Mouse (Mus musculus) brain, embryonic 14.5 days (tissue): Measurements from ENCODE around the gene Srpx2. TPM values are rescaled to one million over a fixed set of nuclear protein-coding genes. Genes with fewer than 3 reads are reported as not detected.

Experiments used
- DNase-seq: peaks from one replicate; pipeline ENCODE4 v3.0.0-alpha.2; 2011; ENCODE audit warnings: low read depth
- CTCF ChIP-seq: fragments of 200-500 bp; IDR thresholded peaks from 2 replicates; pipeline ENCODE4 v1.5.1; 2012; ENCODE audit warnings: inconsistent platforms, mild to moderate bottlenecking, moderate library complexity, borderline replicate concordance; ENCODE audit not compliant: insufficient read depth, insufficient read length; ENCODE audit errors: extremely low read depth
- POLR2A ChIP-seq: fragments of 200-500 bp; IDR thresholded peaks from 2 replicates; pipeline ENCODE4 v1.6.1; 2012; ENCODE audit warnings: mild to moderate bottlenecking, inconsistent platforms, borderline replicate concordance; ENCODE audit not compliant: poor library complexity, insufficient read depth, insufficient read length, severe bottlenecking; ENCODE audit errors: extremely low read depth
- polyA plus RNA-seq: library from polyadenylated mRNA; depleted of rRNA; stranded (reverse); fragments of >200 nt; gene quantifications from 2 replicates; pipeline ENCODE4 v1.2.3, GENCODE M21; 2012; rRNA removed

The Srpx2 gene
- polyA plus RNA-seq, 1 experiment, result 2.1 TPM

DNA sequence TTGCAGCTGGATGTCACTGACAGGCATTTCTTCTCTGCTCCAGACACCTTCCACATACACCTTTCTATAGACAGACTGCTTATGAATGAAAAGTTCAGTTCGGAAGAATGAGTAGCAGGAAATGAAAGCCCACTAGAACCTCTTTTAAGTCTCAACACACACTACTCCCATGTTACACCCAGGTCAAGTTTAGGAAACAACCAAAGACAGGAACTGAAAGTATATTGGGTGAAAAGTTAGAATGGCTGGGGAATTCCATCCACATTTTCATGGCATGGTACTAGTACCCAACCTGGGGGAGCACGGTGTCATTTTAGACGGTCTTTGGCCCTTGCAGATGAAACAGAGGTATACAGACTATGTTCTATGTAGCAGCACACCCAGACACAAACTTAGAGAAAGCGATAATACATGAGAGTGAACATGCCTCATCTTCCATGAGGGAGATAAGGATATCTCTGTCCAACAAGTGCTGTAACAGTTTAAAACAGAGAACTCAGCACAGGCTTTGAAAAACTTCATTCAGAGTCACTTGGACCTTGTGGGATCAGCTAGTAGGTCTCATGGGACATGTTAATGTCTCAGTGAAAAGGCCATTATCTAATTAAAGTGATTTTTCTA lies 28.5 kb downstream of the Srpx2 start:
- TF ChIP-seq CTCF, result no peak
- no peak for TF ChIP-seq POLR2A
- DNase-seq, result no peak

DNA sequence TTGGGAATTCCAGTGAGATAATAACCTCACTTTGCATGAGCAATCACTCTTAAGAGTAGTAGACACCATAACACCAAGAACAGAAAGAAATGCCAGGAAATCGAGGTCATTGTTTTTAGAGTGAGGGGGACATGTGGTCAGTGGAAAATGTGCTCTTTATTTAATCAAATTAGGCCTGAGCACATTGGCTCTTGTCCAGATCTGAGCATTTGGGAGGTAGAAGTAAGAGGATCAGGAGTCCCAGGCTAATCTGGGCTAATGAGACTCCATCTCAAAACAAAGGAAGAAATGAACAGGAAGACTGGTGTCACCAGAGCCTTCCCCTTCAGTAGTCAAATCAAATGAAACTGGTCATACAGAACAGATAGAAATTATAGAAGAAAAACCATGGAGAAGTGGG lies 31.3 kb downstream of the Srpx2 start:
- TF ChIP-seq POLR2A, result no peak
- TF ChIP-seq CTCF, result no peak
- DNase-seq, result peak; percentile 26

DNA sequence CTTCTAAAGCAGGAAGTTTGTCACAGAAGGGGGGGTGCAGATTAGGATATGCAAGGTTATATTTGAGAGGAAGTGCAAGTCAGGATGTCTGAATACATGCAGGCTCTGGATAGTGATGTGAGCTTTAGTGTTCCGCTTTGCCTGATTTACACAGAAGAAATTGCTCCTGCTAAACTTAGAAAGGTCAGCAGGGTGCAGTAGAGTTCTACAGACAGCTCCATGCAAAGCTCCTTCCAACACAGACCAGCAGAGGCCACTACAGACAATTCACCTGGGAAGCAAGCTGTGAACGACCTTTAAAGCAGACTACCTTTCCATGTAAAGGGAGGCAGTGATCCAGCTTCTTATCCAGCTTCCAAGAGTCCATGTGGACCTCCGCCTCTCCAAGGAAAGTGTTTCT lies 39.2 kb downstream of the Srpx2 start:
- TF ChIP-seq POLR2A (no peak), CTCF (peak; percentile 73; the same call in 1 of the 2 replicates)
- DNase-seq, result peak; percentile 81

DNA sequence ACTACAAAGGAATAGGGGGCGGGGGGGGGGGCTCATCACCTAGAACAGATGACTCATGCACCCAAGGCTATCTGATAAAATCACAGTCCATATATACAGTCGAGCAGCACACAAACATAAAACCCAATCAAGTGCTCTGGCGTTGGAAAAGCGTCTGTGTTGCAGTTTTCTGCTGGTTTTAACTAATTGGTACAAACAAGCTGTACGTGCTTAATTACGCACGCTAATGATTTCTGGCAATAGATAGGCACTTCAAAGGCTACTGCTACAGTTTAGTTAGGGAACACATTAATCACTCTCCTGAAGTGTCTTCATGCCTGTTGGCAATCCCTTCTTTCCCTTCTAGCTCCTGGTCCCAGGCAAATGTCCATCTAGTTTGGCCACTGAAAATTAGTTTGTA lies 46.4 kb downstream of the Srpx2 start:
- peak; percentile 77 for DNase-seq
- no peak for TF ChIP-seq POLR2A
- no peak for TF ChIP-seq CTCF

DNA sequence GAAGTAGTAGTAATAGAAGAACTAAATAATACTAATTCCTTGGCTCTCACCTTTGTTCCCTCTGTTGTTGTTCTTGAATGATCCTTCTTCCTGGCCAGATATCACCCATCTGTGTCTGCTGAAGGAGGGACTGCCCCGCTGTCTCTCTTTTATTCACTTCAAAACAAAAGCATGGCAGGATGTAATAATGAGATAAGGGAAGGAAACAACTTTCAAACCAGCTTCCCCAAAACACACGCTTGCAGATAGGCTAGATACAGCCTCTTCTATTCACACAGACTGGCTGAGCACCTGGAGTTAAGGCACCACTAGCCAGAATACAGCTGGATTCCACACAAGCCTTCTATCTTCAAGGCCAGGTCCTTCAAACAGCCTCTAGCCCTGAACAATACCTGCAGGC lies 52.4 kb downstream of the Srpx2 start:
- DNase-seq, result no peak
- TF ChIP-seq CTCF, result no peak
- no peak for TF ChIP-seq POLR2A

DNA sequence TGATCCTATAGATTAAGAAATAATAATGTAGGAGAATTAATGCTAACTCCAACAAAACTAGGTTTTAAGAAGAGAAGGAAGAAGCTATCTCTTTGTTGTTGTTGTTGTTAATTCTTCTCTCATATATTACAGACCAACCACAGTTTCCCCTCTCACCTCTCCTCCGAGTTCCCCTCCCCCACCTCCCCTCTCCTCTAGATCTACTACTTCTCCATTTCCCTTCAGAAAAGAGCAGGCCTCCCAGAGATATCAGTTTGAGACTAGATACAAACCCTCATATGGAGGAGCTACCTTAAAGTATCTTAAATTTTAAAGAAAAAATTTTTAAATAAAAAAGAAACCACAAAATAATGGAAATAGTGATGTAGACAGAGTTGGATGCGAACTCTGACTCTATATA lies 56.4 kb downstream of the Srpx2 start:
- TF ChIP-seq POLR2A (no peak), CTCF (no peak)
- no peak for DNase-seq

DNA sequence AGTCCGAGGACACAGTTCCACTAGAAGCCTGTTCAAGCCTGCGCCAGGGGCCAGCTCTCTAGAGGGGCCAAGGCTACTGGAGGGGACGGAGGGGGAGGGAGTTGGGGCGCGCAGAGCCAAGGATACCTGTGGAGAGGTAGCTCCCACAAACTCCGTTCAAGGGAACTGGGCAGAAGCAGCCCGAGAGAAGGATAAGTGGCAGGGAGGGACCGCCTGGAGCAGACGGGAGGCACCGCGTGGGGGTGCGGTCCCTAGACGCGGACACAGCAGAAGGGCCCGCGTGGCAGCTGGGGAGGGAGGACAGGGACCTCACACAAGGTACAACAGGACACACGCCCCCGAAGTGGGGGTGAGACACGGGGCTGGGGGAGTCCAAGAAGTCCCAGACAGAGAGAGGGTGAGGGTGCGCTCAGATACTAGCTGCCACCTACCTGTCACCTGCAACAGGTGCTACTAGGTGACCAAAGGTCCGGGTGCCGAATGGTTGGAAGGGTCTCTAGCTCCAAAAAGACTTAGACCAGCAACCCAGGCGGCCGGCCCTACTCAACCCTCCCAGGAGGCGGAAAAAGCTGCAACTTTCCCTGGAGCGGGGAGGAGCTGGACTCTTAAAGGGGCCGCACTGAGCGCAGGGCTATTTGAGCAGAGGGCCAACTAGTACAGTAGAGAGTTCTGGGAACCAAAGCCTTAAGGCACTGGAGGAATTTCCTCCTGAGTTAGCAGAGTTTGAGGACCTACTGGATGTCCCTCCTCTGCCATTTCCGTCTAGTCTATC lies 73.2 kb downstream of the Srpx2 start, which contains the start of gene Sytl4:
Gene Sytl4, minus strand, starts transcription at position 582 of the 772 bp plus-strand sequence.
- DNase-seq, result peak; percentile 23
- TF ChIP-seq POLR2A (no peak), CTCF (no peak)

Other genes starting within 250 kb of the Srpx2 start
- gene Pcdh19, start 219.4 kb upstream of the Srpx2 start, polyA plus RNA-seq, result 15.2 and 24.4 TPM in 2 replicates
- gene Tnmd, start 57.4 kb upstream of the Srpx2 start, polyA plus RNA-seq, result 0.28 and 2.2 TPM in 2 replicates
- 125 and 129 TPM in 2 replicates for gene Tspan6, start 10.0 kb upstream of the Srpx2 start, polyA plus RNA-seq
- 0.47 and 0.77 TPM in 2 replicates for gene Sytl4, start 73.4 kb downstream of the Srpx2 start, polyA plus RNA-seq
- gene Cstf2, start 150.8 kb downstream of the Srpx2 start, polyA plus RNA-seq, result 80.8 and 84.3 TPM in 2 replicates